Mouse (Mus musculus): ENCODE data around the gene Ankrd53. TPM values are rescaled to one million over a fixed set of nuclear protein-coding genes. Genes with fewer than 3 reads are reported as not detected.

Gene Ankrd53
- polyA plus RNA-seq, 1 experiment from 2014 or later: 0.12 TPM

DNA sequence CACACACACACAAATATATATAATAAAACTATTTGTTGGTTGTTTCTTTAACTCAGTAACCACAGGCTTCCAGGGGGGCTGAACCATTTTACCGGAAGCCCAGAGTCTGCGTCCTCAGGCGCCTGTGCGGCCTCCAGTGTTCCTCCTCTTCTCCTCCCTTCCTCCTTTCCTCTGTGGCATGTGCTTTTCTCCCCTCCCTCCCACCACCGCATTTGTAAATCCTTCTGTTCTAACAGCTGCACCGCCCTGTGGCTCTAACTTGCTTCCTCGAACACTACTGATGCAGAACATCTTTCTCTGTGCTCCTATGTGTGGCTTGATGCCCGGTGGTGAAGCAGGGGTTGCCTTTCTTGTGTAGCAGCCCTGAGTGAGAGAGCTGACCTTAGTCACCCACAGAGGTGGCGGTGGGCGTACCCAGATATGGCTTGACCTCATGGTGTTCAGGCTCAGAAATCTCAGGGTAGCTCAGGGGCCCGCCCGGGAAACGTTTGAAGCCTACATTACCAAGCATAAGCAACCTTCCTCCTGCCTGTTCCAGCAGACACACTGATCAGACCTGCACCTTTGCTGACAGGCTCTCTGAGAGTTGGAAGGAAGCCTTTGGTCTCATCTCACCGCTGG is 33.0 kb upstream of the Ankrd53 start:
- Histone ChIP-seq H3K27me3 (ENCODE audit: control insufficient read depth, insufficient read depth, low read length) (peaks cover 2% of the 10 kb centered on the region), H3K9ac (ENCODE audit: low read depth, low read length) (no peak overlapping the region), H3K4me2 (replicated peaks; ENCODE audit: low read depth, low read length) (no peak overlapping the region), H3K9me3 (ENCODE audit: control insufficient read depth, low read length) (no peaks in the 10 kb centered on the region), H3K4me1 (replicated peaks; ENCODE audit: control insufficient read depth, insufficient read depth, low read length) (no peaks in the 10 kb centered on the region), H3K27ac (ENCODE audit: low read depth, low read length) (no peak overlapping the region), H3K4me3 (ENCODE audit: low read depth, low read length) (no peak overlapping the region), H3K36me3 (ENCODE audit: control insufficient read depth, insufficient read depth, low read length) (no peaks in the 10 kb centered on the region)
- ATAC-seq (ENCODE audit: low FRiP score): no peak
- no peak for DNase-seq (ENCODE audit: low spot score)
- WGBS: 74% methylated on average over 14 of the region's 14 CpGs

DNA sequence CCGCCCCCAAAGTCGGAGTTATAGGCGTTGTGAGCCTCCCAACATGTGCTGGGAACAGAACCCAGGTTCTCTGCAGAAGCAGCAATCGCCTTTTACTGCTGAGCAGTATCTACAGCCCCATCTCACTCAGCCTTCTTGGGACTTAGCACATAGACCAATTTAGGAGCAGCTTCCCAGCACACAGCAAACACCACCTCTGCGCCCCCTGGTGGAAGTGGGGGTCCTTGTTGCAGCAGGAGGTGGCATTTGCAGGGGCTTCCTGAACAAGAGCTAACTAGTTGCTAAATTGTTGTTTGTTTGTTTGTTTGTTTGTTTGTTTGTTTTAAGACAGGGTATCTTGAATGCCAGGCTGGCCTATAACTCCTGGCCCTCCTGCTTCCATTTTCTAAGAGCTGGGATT is 31.3 kb upstream of the Ankrd53 start:
- peak; percentile 83 for DNase-seq (ENCODE audit: low spot score)
- Histone ChIP-seq H3K4me3 (ENCODE audit: low read depth, low read length) (no peak overlapping the region), H3K4me2 (replicated peaks; ENCODE audit: low read depth, low read length) (no peak overlapping the region), H3K36me3 (ENCODE audit: control insufficient read depth, insufficient read depth, low read length) (no peaks in the 10 kb centered on the region), H3K9ac (ENCODE audit: low read depth, low read length) (no peak overlapping the region), H3K27me3 (ENCODE audit: control insufficient read depth, insufficient read depth, low read length) (no peaks in the 10 kb centered on the region), H3K27ac (ENCODE audit: low read depth, low read length) (no peak overlapping the region), H3K4me1 (replicated peaks; ENCODE audit: control insufficient read depth, insufficient read depth, low read length) (no peaks in the 10 kb centered on the region), H3K9me3 (ENCODE audit: control insufficient read depth, low read length) (no peaks in the 10 kb centered on the region)
- ATAC-seq (ENCODE audit: low FRiP score): no peak
- WGBS: 31% methylated on average over 5 of the region's 5 CpGs

DNA sequence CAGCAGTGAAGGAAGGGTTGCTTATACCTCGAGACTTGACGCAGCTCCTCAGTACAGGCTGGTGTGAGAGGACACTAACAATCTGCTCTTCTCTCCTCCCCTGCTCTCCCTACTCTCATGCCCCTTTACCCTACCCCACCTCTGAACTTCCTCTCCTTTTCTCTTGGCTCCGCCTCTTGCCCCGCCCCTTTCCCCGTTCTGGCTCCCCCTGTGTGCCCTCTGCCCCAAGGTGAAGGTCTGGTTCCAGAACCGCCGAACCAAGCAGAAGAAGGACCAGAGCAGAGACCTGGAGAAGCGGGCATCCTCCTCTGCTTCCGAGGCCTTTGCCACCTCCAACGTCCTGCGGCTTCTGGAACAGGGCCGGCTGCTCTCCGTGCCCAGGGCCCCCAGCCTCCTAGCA is 25.1 kb upstream of the Ankrd53 start:
- no peak for DNase-seq (ENCODE audit: low spot score)
- Histone ChIP-seq H3K9me3 (ENCODE audit: control insufficient read depth, low read length) (no peaks in the 10 kb centered on the region), H3K27ac (ENCODE audit: low read depth, low read length) (no peak overlapping the region), H3K4me3 (ENCODE audit: low read depth, low read length) (no peak overlapping the region), H3K27me3 (ENCODE audit: control insufficient read depth, insufficient read depth, low read length) (no peaks in the 10 kb centered on the region), H3K36me3 (ENCODE audit: control insufficient read depth, insufficient read depth, low read length) (no peaks in the 10 kb centered on the region), H3K4me2 (replicated peaks; ENCODE audit: low read depth, low read length) (no peak overlapping the region), H3K4me1 (replicated peaks; ENCODE audit: control insufficient read depth, insufficient read depth, low read length) (no peaks in the 10 kb centered on the region), H3K9ac (ENCODE audit: low read depth, low read length) (no peak overlapping the region)
- ATAC-seq (ENCODE audit: low FRiP score): no peak
- WGBS: 24% methylated on average over 13 of the region's 13 CpGs

DNA sequence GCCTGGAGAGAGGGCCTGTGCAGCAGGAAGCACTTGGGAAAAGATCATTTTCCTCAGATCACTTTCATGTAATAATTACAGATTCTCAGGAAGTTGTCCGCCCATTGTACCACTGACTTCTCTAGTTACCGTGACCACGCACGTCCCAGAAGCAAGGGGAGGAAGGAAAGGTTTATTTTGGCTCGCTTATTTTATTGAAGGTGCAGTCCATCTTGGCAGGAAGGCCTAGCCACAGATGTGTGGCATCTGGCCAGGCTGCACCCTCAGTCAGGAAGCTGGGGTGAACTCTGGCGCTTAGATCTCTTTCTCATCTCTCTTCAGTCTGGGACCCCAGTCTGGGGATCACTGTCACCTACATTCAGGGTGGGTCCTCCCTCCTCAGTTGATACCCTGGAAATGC is 23.8 kb upstream of the Ankrd53 start:
- DNase-seq (ENCODE audit: low spot score) (no peak), ATAC-seq (ENCODE audit: low FRiP score) (no peak)
- H3K4me1 ChIP-seq (replicated peaks; ENCODE audit: control insufficient read depth, insufficient read depth, low read length): no peaks in the 10 kb centered on the region
- H3K9me3 ChIP-seq (ENCODE audit: control insufficient read depth, low read length): no peaks in the 10 kb centered on the region
- H3K36me3 ChIP-seq (ENCODE audit: control insufficient read depth, insufficient read depth, low read length): no peaks in the 10 kb centered on the region
- no peak overlapping the region for H3K4me2 ChIP-seq (replicated peaks; ENCODE audit: low read depth, low read length)
- no peaks in the 10 kb centered on the region for H3K27me3 ChIP-seq (ENCODE audit: control insufficient read depth, insufficient read depth, low read length)
- WGBS: 85% methylated on average over 6 of the region's 6 CpGs
- H3K4me3 ChIP-seq (ENCODE audit: low read depth, low read length): no peak overlapping the region
- H3K27ac ChIP-seq (ENCODE audit: low read depth, low read length): no peak overlapping the region
- no peak overlapping the region for H3K9ac ChIP-seq (ENCODE audit: low read depth, low read length)

DNA sequence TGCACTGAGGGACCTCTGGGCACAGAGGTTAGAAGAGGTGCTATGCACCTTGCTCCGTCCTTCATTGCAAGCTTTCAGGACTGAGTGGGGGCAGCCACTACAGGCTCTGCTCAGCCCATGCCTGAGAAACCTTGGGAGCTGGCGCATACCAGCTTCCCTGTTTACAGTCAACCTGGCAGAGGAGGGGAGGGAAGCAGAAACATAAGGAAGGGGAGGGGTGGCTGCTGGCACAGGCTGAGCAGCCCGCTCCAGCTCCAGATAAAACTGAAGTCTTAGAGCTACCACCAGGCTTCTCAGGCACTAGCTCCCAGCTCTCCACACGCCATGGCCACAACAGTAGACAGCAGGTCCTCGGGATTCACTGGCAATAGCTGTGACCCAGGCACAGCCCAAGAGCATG is 19.7 kb upstream of the Ankrd53 start, which contains the start of gene Atp6v1b1:
TSS of gene Atp6v1b1 (plus strand) at position 230 of the 400 bp plus-strand sequence.
- no peak within 1 kb of the TSS for H3K27ac ChIP-seq (ENCODE audit: low read depth, low read length)
- no peak within 1 kb of the TSS for H3K4me3 ChIP-seq (ENCODE audit: low read depth, low read length)
- no peaks in the 10 kb centered on the region for H3K9me3 ChIP-seq (ENCODE audit: control insufficient read depth, low read length)
- WGBS: 61% methylated on average over 4 of the region's 5 CpGs
- H3K27me3 ChIP-seq (ENCODE audit: control insufficient read depth, insufficient read depth, low read length): no peaks in the 10 kb centered on the region
- H3K4me1 ChIP-seq (replicated peaks; ENCODE audit: control insufficient read depth, insufficient read depth, low read length): no peaks in the 10 kb centered on the region
- H3K4me2 ChIP-seq (replicated peaks; ENCODE audit: low read depth, low read length): no peak within 1 kb of the TSS
- no peak for ATAC-seq (ENCODE audit: low FRiP score)
- DNase-seq (ENCODE audit: low spot score): no peak
- H3K9ac ChIP-seq (ENCODE audit: low read depth, low read length): no peak within 1 kb of the TSS
- H3K36me3 ChIP-seq (ENCODE audit: control insufficient read depth, insufficient read depth, low read length): no peaks in the 10 kb centered on the region

DNA sequence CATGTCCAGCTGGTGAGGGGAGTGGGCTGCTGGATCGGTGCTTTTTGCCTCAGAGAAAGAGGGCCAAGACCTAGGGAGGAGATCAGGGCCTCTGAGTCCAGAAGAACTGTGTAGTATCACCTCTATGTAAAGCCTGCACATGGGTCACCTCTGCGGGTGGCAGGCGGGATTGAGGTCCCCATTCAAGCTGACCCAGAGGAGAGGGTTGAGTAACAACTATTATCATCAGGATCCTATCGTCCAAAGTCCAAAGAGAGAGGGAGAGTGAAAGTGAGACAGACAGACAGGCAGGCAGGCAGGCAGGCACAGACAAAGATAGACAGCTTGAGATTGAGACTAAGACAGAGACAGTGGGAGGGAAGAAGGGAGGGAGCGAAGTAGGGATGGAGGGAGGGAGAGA is 19.2 kb upstream of the Ankrd53 start:
- ATAC-seq (ENCODE audit: low FRiP score): no peak
- no peaks in the 10 kb centered on the region for H3K27me3 ChIP-seq (ENCODE audit: control insufficient read depth, insufficient read depth, low read length)
- 61% methylated on average over 5 of the region's 5 CpGs for WGBS

DNA sequence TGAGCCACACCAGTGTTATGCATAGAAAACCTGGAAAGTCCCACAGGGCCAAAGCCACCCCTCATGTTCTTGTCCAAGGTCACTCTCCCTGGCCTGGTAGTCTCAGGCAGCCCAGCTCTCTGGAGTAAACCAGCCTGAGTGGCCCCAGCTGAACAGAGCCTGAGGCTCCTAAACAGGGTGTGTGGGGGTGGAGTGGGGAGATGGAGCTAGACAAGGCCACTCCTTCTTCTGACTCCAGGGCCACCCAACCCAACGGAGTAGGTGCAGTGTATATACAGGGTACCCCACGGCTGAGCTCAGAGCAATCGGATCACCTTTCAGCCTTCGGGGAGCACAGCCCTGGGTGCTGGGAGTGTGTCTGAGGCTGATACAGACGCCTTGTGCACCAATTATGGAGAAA is 18.3 kb upstream of the Ankrd53 start:
- 73% methylated on average over 5 of the region's 5 CpGs for WGBS
- no peaks in the 10 kb centered on the region for H3K9me3 ChIP-seq (ENCODE audit: control insufficient read depth, low read length)
- ATAC-seq (ENCODE audit: low FRiP score) (no peak), DNase-seq (ENCODE audit: low spot score) (no peak)
- H3K4me2 ChIP-seq (replicated peaks; ENCODE audit: low read depth, low read length): no peak overlapping the region
- H3K4me3 ChIP-seq (ENCODE audit: low read depth, low read length): no peak overlapping the region
- H3K27me3 ChIP-seq (ENCODE audit: control insufficient read depth, insufficient read depth, low read length): no peaks in the 10 kb centered on the region
- no peaks in the 10 kb centered on the region for H3K4me1 ChIP-seq (replicated peaks; ENCODE audit: control insufficient read depth, insufficient read depth, low read length)
- no peaks in the 10 kb centered on the region for H3K36me3 ChIP-seq (ENCODE audit: control insufficient read depth, insufficient read depth, low read length)
- no peak overlapping the region for H3K27ac ChIP-seq (ENCODE audit: low read depth, low read length)
- H3K9ac ChIP-seq (ENCODE audit: low read depth, low read length): no peak overlapping the region

More for the DNA sequence above, 19.2 kb upstream of the Ankrd53 start:
- Histone ChIP-seq H3K36me3 (ENCODE audit: control insufficient read depth, insufficient read depth, low read length) (no peaks in the 10 kb centered on the region), H3K4me2 (replicated peaks; ENCODE audit: low read depth, low read length) (no peak overlapping the region), H3K4me1 (replicated peaks; ENCODE audit: control insufficient read depth, insufficient read depth, low read length) (no peaks in the 10 kb centered on the region), H3K9ac (ENCODE audit: low read depth, low read length) (no peak overlapping the region), H3K9me3 (ENCODE audit: control insufficient read depth, low read length) (no peaks in the 10 kb centered on the region), H3K27ac (ENCODE audit: low read depth, low read length) (no peak overlapping the region), H3K4me3 (ENCODE audit: low read depth, low read length) (no peak overlapping the region)
- no peak for DNase-seq (ENCODE audit: low spot score)

DNA sequence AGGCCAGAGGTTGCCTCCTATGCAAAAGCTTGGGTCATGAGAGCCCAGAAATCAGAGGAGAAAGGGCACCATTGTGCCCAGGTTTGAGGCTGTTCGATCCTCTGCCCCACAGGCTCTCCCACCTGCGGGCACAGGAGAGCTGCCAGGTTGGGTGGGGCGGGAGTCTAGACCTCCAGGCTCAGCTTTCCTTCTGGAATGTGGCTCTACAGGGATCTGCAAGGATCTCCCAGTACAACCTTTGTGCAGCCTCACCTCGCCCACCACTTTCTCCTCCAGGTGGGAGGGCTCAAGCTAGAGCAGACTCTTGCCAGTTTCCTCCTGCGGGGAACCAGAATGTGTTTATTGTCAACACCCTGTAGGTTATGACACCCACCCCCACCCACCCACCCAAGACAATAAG is 17.9 kb upstream of the Ankrd53 start:
- ATAC-seq (ENCODE audit: low FRiP score): no peak
- no peaks in the 10 kb centered on the region for H3K27me3 ChIP-seq (ENCODE audit: control insufficient read depth, insufficient read depth, low read length)
- 65% methylated on average over 5 of the region's 5 CpGs for WGBS
- no peaks in the 10 kb centered on the region for H3K9me3 ChIP-seq (ENCODE audit: control insufficient read depth, low read length)
- no peaks in the 10 kb centered on the region for H3K36me3 ChIP-seq (ENCODE audit: control insufficient read depth, insufficient read depth, low read length)
- H3K4me2 ChIP-seq (replicated peaks; ENCODE audit: low read depth, low read length): no peak overlapping the region
- no peak overlapping the region for H3K27ac ChIP-seq (ENCODE audit: low read depth, low read length)
- DNase-seq (ENCODE audit: low spot score): no peak
- no peak overlapping the region for H3K4me3 ChIP-seq (ENCODE audit: low read depth, low read length)
- no peak overlapping the region for H3K9ac ChIP-seq (ENCODE audit: low read depth, low read length)
- no peaks in the 10 kb centered on the region; the same call in 1 of the 2 replicates for H3K4me1 ChIP-seq (replicated peaks; ENCODE audit: control insufficient read depth, insufficient read depth, low read length)

DNA sequence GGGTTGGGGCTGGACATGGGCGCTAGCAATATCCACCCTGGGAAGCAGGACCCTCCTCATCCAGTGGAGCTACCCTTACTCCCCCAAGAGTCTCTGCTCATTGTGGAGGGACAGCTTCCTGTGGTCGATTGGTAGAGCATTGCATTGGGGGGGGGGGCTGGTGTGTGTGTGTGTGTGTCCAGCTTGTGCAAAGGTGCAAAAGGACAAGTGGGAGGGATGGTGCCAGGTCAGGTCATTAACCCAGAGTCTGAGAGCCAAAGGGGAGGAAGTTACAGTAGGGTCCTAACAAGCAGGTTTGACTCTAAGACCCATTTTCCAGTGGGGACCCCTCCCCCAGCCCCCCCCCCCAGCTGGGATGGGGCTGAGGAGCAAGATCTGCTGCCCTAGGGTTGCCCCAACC is 17.0 kb upstream of the Ankrd53 start:
- Histone ChIP-seq H3K4me1 (replicated peaks; ENCODE audit: control insufficient read depth, insufficient read depth, low read length) (no peaks in the 10 kb centered on the region; the same call in 1 of the 2 replicates), H3K36me3 (ENCODE audit: control insufficient read depth, insufficient read depth, low read length) (no peaks in the 10 kb centered on the region), H3K27me3 (ENCODE audit: control insufficient read depth, insufficient read depth, low read length) (no peaks in the 10 kb centered on the region), H3K9me3 (ENCODE audit: control insufficient read depth, low read length) (no peaks in the 10 kb centered on the region), H3K27ac (ENCODE audit: low read depth, low read length) (no peak overlapping the region), H3K9ac (ENCODE audit: low read depth, low read length) (no peak overlapping the region), H3K4me2 (replicated peaks; ENCODE audit: low read depth, low read length) (no peak overlapping the region), H3K4me3 (ENCODE audit: low read depth, low read length) (no peak overlapping the region)
- ATAC-seq (ENCODE audit: low FRiP score) (no peak), DNase-seq (ENCODE audit: low spot score) (no peak)
- 62% methylated on average over 2 of the region's 2 CpGs for WGBS
